Mouse (Mus musculus): Measurements from ENCODE around the gene Ergic2. TPM values are rescaled to one million over a fixed set of nuclear protein-coding genes. Genes with fewer than 3 reads are reported as not detected.
"Not testable (repeated sequence)": the region's sequence is repeated elsewhere in the genome, so short reads cannot be mapped to it uniquely, and the experiment has no call there.

Ergic2 gene
- total RNA-seq, 2 experiments from 2014 or later, result 56.0 to 69.1 TPM

DNA sequence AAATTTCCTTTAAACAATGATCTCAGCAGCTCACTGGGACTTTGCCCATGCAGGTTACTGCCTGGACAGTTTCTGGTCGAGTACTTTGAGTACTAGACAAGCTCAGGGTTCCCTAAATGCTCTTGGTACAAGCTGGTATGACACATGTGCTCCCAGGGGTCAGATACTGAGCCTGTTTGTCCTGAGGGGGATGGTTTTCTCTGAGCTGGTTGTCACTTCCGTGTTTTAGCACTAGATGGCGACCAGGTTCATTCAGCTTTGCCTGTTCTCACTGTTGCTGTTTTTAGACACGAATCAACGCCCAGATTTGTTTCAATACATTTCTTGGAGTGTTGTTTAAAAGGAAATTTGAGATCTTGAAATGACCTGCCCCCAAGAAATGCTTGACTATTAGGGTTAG lies 2.6 kb upstream of the Ergic2 start:
- DNase-seq (ENCODE audit: low spot score), result peak; percentile 30

DNA sequence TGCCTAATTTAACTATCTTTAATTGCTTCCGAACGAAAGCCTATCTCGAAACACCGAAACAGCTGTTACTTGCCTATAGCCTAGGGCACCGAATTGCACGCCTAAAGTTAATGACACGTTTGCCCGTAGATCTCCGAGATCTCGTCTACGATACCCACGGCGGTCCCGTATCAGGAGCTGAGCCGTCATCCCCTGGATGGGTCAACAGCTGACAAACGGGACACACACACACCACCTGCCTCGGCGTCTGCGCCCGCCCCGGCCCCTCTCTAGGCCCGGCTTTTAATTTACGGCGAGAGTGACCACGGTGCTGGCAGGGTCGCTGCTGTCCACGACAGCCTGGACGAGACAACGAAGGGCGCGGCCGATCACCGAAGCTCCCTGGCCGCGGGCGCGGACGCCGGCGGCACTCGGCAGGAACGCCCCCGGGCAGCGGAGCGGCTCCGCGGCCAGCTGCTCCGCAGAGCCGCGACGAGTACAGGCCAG lies 740 bp downstream of the Ergic2 start:
- DNase-seq (ENCODE audit: low spot score), result no peak

DNA sequence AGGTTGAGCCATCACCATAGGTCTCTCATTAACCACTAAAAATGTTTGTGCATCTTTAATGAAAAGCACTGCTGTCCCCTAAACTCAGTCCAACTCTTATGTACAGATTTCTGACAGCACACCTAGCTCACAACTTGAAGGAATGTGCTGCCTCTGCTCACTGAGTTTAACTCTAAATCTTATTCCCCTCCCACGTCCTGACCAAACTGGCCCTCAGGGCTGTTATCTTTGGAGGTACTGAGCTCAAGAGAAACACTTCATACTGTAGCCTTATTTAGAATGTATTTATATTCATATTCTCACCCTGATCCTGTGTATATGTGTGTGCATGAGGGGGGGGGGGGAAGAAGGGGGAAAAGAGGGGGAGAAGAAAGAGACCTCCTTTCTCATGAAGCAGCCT lies 4.7 kb downstream of the Ergic2 start:
- DNase-seq (ENCODE audit: low spot score), result no peak

DNA sequence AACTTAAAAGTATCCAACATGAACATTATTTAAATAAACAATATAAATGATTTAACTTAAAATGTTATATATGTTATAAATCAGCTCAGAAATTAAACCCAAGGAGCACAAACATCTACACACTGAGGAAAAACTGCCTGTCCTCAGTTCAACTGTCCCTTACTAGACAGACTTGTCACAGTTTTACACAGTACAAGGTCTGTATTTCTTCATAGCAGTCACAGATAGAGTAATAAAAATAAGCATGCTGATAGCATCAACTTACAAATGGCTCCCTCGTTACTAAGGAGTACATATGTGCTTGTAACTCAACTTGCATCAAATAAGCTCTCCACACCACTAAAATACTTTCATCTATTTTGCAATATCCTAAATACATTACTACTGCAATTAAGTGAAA lies 7.0 kb downstream of the Ergic2 start:
- DNase-seq (ENCODE audit: low spot score), result no peak

DNA sequence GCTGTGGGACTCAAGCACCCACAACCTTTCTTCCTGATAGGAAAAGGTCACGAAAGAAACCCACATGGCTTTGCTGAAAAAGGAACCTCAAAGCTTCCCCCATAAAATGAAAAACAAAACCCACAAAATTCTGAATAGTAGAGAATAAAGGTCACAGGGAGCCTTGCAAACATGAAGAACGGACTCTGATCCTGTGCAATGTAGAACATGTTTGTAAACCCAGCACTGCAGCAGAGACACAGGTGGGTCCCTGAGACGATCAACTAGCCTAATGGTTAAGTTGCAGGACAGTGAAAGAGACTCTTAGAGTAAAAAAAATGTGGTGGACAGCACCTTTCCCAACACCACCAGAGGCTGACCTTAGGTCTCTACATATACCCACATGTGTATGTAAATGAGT lies 12.4 kb downstream of the Ergic2 start:
- no peak for DNase-seq (ENCODE audit: low spot score)

DNA sequence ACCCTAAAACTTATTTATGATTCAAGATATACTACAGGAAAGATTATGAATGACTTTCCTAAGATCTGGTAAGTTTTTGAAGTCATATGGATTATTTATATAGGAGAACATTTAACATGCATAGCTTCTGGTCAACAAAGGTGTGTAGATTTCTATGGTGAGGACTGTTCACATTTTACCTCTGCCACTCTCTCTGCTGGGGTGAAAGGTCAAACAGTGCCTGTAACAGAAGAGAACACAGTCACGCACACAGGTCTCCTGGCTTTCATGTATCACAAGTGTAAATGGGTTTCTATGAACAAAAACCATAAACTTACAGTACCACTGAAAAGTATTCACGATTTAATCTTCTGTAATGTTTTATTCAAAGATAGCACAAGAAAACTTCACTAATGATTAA lies 13.0 kb downstream of the Ergic2 start:
- DNase-seq (ENCODE audit: low spot score), result no peak

DNA sequence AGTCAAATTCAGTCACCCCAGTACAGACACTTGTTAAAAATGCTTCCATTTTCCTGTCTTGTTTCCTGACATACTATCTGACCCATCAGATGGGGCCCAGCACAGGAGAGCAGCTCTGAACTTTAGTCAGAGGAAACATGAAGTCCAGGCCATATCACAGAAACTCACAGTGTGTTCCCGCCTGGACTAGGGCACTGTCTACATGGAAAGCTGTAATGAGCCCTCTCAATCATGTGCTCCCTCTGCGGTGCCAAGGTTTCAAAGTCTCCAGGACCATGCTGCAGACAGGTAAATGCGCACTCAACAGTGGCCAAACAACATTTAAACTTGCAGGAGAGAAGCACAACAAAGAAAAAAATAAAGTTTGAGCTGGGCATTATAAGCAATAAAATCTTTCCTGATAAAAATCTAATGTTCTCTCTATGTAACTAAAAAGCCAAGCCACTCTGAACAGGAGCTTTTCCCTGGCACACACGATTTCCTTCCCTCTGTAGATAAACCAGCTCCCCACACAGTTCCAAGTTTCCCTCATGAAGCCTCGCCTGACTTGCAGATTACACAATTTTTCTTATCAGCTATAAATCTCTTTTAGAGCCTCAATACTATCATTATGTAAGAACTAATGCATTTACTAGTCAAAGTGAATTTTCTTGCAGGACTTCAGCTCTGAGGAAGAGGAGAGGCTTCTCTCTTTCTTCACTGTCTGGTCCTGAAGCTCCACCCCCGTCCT lies 18.0 kb downstream of the Ergic2 start:
- no peak for DNase-seq (ENCODE audit: low spot score)

DNA sequence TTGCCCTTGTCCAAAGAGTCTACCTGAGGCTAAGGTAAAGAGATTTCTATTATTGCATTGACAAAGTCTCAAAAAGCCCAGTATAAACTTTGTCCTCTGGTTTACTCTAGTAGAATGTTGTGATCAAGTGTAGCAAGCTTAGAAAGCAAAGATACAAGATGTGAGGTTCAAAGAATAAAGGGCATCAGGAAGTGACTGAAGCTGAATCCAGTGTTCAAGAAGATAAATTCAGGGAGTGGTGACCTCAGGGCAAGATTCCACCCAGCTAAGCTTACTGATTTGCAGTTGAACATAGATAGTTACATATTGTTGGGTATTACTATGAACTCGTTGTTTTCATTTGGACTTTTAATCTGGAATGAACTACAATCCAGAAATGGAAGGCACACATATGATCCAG lies 26.5 kb downstream of the Ergic2 start:
- no peak for DNase-seq (ENCODE audit: low spot score)

DNA sequence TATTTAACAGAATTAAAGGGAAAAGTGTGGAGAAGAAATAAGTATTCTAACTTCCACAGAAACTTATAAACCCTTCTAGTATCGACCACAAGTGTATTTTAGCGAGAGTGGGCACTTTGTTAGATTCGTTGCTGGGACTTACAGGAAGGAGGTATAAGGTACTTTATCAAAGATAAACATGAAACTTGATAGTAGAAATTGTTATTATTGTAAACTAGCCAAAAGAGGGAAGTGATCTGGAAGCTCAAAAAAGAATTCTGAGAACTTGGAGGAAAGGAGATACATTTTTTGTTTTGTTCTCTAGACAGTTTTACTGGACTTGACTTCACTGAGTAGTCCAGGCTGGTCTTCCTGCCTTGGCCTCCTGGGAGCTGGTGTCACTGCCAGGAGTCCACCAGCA lies 39.3 kb downstream of the Ergic2 start:
- DNase-seq (ENCODE audit: low spot score), result no peak

DNA sequence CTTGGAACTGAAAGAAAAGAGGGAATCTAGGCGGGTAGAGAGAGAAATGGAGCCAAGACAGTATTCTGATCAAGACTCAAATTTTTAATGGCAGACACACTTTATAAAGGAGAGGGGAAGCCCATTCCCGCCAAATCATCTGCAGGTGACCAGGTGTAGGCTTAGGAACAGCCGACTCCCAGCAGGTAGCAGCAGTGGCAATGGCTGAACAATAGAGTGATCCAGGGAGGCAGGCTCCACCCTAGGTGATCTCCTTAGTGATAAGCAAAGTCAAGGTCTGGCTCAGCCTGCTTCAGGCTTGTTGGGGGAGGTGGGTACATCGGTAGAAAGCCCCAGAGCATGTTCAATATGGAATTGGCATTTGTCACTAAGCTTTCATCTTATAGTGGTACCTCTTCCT lies 59.9 kb downstream of the Ergic2 start:
- DNase-seq (ENCODE audit: low spot score), result not testable (repeated sequence)

DNA sequence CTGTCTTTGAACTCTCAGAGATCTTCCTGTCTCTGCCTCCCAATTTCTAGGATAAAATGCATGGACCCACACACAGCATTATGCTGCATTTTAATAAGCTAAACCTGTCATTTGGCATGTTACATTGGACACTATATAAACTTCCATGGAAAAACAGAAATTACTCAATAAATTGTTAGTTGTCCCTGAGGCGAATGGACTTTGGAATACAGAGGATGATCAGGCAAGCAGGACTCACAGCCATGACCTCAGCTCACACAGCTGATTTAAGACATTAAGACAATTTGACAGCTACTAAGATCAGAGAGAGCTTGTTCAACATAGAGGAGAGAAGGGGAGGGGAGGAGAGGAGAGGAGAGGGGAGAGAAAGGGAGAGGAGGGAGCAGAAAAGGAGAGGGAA lies 69.8 kb downstream of the Ergic2 start:
- no peak for DNase-seq (ENCODE audit: low spot score)

DNA sequence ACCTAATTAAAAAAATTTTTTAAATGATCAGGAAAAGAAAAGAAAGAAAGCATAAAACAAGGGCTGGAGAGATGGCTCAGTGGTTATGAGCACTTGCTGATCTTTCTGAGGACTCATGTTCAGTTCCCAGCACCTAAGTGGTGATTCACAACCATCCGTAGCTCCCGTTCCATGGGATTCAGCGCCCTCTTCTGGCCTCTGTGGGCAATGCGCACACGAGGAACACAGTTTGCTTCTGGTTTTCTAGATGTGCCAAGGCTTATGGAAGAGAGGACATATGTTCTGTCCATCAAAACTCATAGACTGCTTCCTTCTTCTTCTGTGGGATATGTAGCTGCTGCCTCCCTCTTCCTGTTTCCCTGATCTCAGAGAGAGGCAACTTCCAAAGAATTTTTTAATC lies 70.3 kb downstream of the Ergic2 start:
- no peak for DNase-seq (ENCODE audit: low spot score)

DNA sequence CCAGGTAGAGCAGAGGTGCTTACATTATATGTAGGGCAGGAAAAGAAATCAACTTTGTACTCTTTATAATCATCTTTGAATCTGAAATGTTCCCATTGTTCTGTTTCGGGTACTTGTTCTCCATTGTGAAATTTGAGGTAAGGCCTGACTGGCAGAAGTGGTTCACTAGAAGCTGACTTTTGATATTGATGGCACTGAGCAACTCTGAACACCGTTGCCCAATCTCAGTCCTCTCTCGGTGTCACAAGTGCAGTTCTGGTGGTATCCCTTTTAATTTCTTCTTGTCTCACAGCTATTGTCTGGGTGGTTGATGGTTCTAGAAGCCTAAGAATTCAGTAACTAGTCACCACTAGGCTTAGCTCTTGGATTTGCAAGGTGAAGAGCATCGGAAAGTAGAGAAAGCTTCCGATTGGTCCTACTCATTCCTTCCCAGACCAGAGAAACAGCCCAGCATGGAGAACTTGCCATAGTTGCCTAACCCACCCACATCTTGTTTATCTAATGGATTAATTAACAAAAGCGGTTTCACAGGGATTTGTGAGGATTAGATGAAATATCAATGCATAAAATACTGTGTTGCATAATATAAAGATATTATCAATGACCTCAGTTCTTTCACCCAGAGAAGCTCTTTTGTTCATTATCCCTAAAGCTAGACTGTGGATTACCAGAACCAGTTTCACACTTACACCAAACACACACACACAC lies 72.7 kb downstream of the Ergic2 start:
- DNase-seq (ENCODE audit: low spot score), result no peak

DNA sequence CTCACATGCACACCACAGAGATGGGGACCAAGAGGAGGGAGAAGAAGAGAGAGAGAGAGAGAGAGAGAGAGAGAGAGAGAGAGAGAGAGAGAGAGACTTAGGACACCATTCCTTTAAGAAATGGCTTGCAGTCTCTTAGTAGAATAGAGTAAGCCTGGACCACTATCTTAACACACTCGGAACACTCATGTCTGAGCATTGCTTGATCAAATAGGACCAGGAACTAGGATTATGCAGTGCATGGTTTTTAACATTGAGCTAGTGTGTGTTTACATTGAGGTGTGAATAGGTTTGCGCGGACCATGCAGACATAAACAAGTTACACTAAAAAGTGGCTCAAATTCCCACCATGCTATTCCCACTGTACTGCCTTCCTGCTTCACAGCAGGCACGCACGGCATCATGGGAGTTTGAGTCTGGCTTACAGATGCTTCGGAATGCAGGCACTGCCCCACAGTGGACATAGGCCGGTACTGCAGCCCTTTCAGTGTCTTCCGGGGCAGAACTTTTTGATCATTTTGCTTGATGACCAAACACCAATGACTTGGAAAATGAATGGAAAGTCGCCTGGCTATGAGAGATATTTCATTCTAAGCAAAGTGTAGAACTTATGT lies 76.3 kb downstream of the Ergic2 start:
- DNase-seq (ENCODE audit: low spot score), result peak; percentile 66

DNA sequence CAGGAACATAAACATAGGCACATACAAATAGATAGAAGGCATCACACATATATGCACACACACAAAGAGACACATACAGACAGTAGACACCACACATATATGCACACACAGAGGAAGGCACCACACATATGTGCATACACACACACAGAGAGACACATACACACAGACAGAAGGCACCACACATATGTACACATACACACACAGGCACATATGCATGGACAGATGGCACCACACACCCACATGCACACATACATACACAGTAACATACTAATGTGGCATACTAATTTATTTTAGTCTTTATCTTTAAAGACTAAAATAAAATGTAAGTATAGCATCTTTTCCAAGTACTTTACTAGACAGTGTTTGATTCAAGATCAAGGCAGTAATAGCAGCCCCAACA lies 78.6 kb downstream of the Ergic2 start:
- DNase-seq (ENCODE audit: low spot score), result no peak

DNA sequence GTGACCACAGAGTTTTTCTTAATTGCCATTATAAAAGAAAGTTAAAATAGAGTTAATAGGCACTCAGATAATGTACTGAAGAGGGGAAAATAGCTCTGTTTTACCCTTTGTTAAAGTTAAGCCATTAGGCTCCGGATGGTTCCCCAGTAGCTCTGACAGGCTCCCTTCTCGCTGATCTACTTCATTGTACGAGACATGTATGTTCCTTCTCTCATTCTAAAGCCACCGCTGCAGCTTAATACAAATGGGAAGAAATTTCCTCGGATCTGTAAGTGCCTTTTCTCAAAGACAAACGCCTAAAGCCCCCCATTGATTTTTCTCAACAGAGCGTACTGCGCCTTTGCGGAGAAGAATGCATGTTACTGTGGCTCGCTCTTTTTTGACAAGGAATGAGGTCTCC lies 79.9 kb downstream of the Ergic2 start:
- no peak for DNase-seq (ENCODE audit: low spot score)

Other genes starting within 250 kb of the Ergic2 start
- not detected for gene Far2, start 165.1 kb downstream of the Ergic2 start, total RNA-seq (2021)
- gene Tmtc1, start 232.0 kb upstream of the Ergic2 start, total RNA-seq (2021), result 10 to 100 TPM; 59.2 to 63.1 TPM